Mouse (Mus musculus) ovary, adult 10 weeks (tissue): ENCODE results near the gene Mfsd11. TPM values are rescaled to one million over a fixed set of nuclear protein-coding genes. Genes with fewer than 3 reads are reported as not detected.

Experiments used
- polyA plus RNA-seq: library from polyadenylated mRNA; stranded (reverse); fragments of 350-450 nt; fragmentation: Illumina TruSeq; extraction: RNeasy Lipid Tissue Mini Kit (QIAGEN cat#74804); gene quantifications from one replicate; pipeline ENCODE4 v1.2.3, GENCODE M21; 2014

The Mfsd11 gene
- 20.6 TPM for polyA plus RNA-seq

GRCm38 (mm10) chr11:116852291-116852890 lies at the start of gene Mfsd11:
Gene Mfsd11 (plus strand): TSS chr11:116852440.

GRCm38 (mm10) chr11:116827534-116828165 lies 24.6 kb upstream of the Mfsd11 start, which contains the start of gene Mxra7:
Gene Mxra7 (minus strand): TSS chr11:116828046.

GRCm38 (mm10) chr11:116843261-116844233 lies 8.7 kb upstream of the Mfsd11 start, which contains the start of the genes Mettl23 and Jmjd6:
Gene Mettl23 (plus strand): TSS chr11:116843278.
Gene Jmjd6 (minus strand): TSS chr11:116843449.

GRCm38 (mm10) chr11:116852891-116853511 lies 761 bp downstream of the Mfsd11 start, which contains the start of gene Srsf2:
Gene Srsf2 (minus strand): TSS chr11:116853094.

GRCm38 (mm10) chr11:116918323-116919185 lies 66.3 kb downstream of the Mfsd11 start, which contains the start of gene Mgat5b:
Gene Mgat5b (plus strand): TSS chr11:116918863.

Other genes starting within 250 kb of the Mfsd11 start
- gene Rhbdf2, start 225.4 kb upstream of the Mfsd11 start, polyA plus RNA-seq, result 0.11 TPM
- gene Prcd, start 198.9 kb upstream of the Mfsd11 start, polyA plus RNA-seq, result 1.3 TPM
- 2.0 TPM for gene Cygb, start 198.1 kb upstream of the Mfsd11 start, polyA plus RNA-seq
- not detected for gene St6galnac1, start 76.9 kb upstream of the Mfsd11 start, polyA plus RNA-seq
- 19.1 TPM for gene Mxra7, start 24.4 kb upstream of the Mfsd11 start, polyA plus RNA-seq
- gene Mettl23, start 9.2 kb upstream of the Mfsd11 start, polyA plus RNA-seq, result 48.1 TPM
- gene Jmjd6, start 9.0 kb upstream of the Mfsd11 start, polyA plus RNA-seq, result 8.9 TPM
- gene Srsf2, start 654 bp downstream of the Mfsd11 start, polyA plus RNA-seq, result 536 TPM
- gene Mgat5b, start 66.4 kb downstream of the Mfsd11 start, polyA plus RNA-seq, result not detected